Mouse (Mus musculus) CH12.LX (cell line): ENCODE measurements around the gene Stk17b. TPM values are rescaled to one million over a fixed set of nuclear protein-coding genes. Genes with fewer than 3 reads are reported as not detected.
A peak's percentile ranks its signal among the peaks of the same experiment; 100 is the strongest.

Experiments
- DNase-seq: peaks from one replicate; pipeline ENCODE4 v3.0.0-alpha.2; 2013; ENCODE audit errors: extremely low read depth
- H3K27ac ChIP-seq: 2 replicates; pipeline ENCODE4 v1.5.1; 2012; ENCODE audit warnings: low read depth, mild to moderate bottlenecking, control low read depth, moderate library complexity; ENCODE audit not compliant: insufficient read depth
- H3K27me3 ChIP-seq: replicated peaks from 2 replicates; pipeline ENCODE3; 2012; ENCODE audit warnings: inconsistent platforms
- H3K36me3 ChIP-seq, 2 experiments: replicated peaks in 1 of 2; 2 replicates each; pipeline versions ENCODE3 to v1.6.1; 2012; ENCODE audit warnings: inconsistent platforms in 1 of 2, low read length in 1 of 2, mild to moderate bottlenecking in 1 of 2, mixed read lengths in 1 of 2, moderate library complexity in 1 of 2; ENCODE audit not compliant: control insufficient read depth in 1 of 2, insufficient read depth in 1 of 2
- H3K4me1 ChIP-seq, 2 experiments: 2 replicates each; pipeline ENCODE4 v1.6.1; 2012; ENCODE audit warnings: inconsistent platforms in 1 of 2, moderate library complexity in 1 of 2; ENCODE audit not compliant: insufficient read depth in 2 of 2, control insufficient read depth in 1 of 2
- H3K4me2 ChIP-seq: 2 replicates; pipeline ENCODE4 v1.6.1; 2012; ENCODE audit warnings: low read depth, mild to moderate bottlenecking, control low read depth; ENCODE audit not compliant: poor library complexity, insufficient read depth, severe bottlenecking
- H3K4me3 ChIP-seq, 3 experiments: fragments of 150-350 bp in 1 of 3; sonication (generic) in 1 of 3; replicated peaks in 1 of 3; 2 replicates each; pipeline versions ENCODE3 to v1.5.1; 2011 to 2012; ENCODE audit warnings: low read depth in 2 of 3, low read length in 2 of 3, mild to moderate bottlenecking in 2 of 3, moderate library complexity in 2 of 3, control low read depth in 1 of 3, improper control_type of control experiment in 1 of 3, inconsistent platforms in 1 of 3, mixed read lengths in 1 of 3; ENCODE audit not compliant: poor library complexity in 1 of 3
- H3K79me2 ChIP-seq: replicated peaks from 2 replicates; pipeline ENCODE4 v1.6.1; 2012; ENCODE audit warnings: mild to moderate bottlenecking, moderate library complexity; ENCODE audit not compliant: control insufficient read depth, poor library complexity, insufficient read depth, severe bottlenecking; ENCODE audit errors: extremely low read depth
- H3K9ac ChIP-seq: 2 replicates; pipeline ENCODE4 v1.6.1; 2012; ENCODE audit warnings: low read depth, mild to moderate bottlenecking, control low read depth, moderate library complexity; ENCODE audit not compliant: insufficient read depth
- H3K9me3 ChIP-seq: replicated peaks from 2 replicates; pipeline ENCODE3; 2012; ENCODE audit warnings: low read length, inconsistent platforms, mixed read lengths
- BHLHE40 ChIP-seq: IDR thresholded peaks from 2 replicates; pipeline ENCODE4 v1.6.1; 2011; ENCODE audit warnings: mild to moderate bottlenecking, low read depth, low read length, improper control_type of control experiment
- CTCF ChIP-seq, 2 experiments: IDR thresholded peaks in 1 of 2; conservative IDR thresholded peaks in 1 of 2; 2 replicates each; pipeline ENCODE4 v1.5.1; 2011 to 2012; ENCODE audit warnings: low read depth in 2 of 2, low read length in 2 of 2, improper control_type of control experiment in 1 of 2, inconsistent platforms in 1 of 2, mild to moderate bottlenecking in 1 of 2, moderate library complexity in 1 of 2
- E2F4 ChIP-seq: IDR thresholded peaks from 2 replicates; pipeline ENCODE4 v1.6.1; 2011; ENCODE audit warnings: low read depth, low read length, improper control_type of control experiment; ENCODE audit not compliant: insufficient replicate concordance
- GABPA ChIP-seq: IDR thresholded peaks from 2 replicates; pipeline ENCODE4 v1.6.1; 2012; ENCODE audit warnings: low read depth, low read length, improper control_type of control experiment, inconsistent platforms; ENCODE audit not compliant: insufficient replicate concordance
- JUN ChIP-seq: IDR thresholded peaks from 2 replicates; pipeline ENCODE4 v1.6.1; 2011; ENCODE audit warnings: low read depth, mild to moderate bottlenecking, low read length, improper control_type of control experiment, moderate library complexity; ENCODE audit not compliant: insufficient read depth
- JUND ChIP-seq: conservative IDR thresholded peaks from 2 replicates; pipeline ENCODE4 v1.6.1; 2011; ENCODE audit warnings: low read depth, low read length, improper control_type of control experiment
- MAFK ChIP-seq: IDR thresholded peaks from 2 replicates; pipeline ENCODE4 v1.6.1; 2011; ENCODE audit warnings: low read length, improper control_type of control experiment; ENCODE audit not compliant: insufficient replicate concordance
- MXI1 ChIP-seq: IDR thresholded peaks from 2 replicates; pipeline ENCODE4 v1.6.1; 2011; ENCODE audit warnings: mild to moderate bottlenecking, low read depth, low read length, improper control_type of control experiment
- MYC ChIP-seq: IDR thresholded peaks from 2 replicates; pipeline ENCODE4 v1.6.1; 2011; ENCODE audit warnings: low read depth, mild to moderate bottlenecking, improper control_type of control experiment, low read length
- NELFE ChIP-seq: IDR thresholded peaks from 2 replicates; pipeline ENCODE4 v1.6.1; 2011; ENCODE audit warnings: low read depth, low read length, improper control_type of control experiment
- POLR2AphosphoS2 ChIP-seq: IDR thresholded peaks from 2 replicates; pipeline ENCODE4 v1.6.1; 2011; ENCODE audit warnings: low read depth, low read length, improper control_type of control experiment
- SMC3 ChIP-seq: IDR thresholded peaks from 2 replicates; pipeline ENCODE4 v1.6.1; 2011; ENCODE audit warnings: low read depth, low read length, improper control_type of control experiment
- TBP ChIP-seq: conservative IDR thresholded peaks from 2 replicates; pipeline ENCODE4 v1.6.1; 2011; ENCODE audit warnings: low read depth, low read length, improper control_type of control experiment
- UBTF ChIP-seq: IDR thresholded peaks from 2 replicates; pipeline ENCODE4 v1.6.1; 2012; ENCODE audit warnings: low read depth, mild to moderate bottlenecking, inconsistent platforms, low read length, improper control_type of control experiment, moderate library complexity
- USF1 ChIP-seq: IDR thresholded peaks from 2 replicates; pipeline ENCODE4 v1.6.1; 2014; ENCODE audit warnings: low read depth, mild to moderate bottlenecking, inconsistent platforms, low read length, improper control_type of control experiment
- ZC3H11A ChIP-seq: IDR thresholded peaks from 2 replicates; pipeline ENCODE4 v1.6.1; 2012; ENCODE audit warnings: low read depth, mild to moderate bottlenecking, inconsistent platforms, low read length, improper control_type of control experiment
- ZKSCAN1 ChIP-seq: IDR thresholded peaks from 2 replicates; pipeline ENCODE4 v1.6.1; 2012; ENCODE audit warnings: low read depth, inconsistent platforms, low read length, improper control_type of control experiment, borderline replicate concordance
- dilution Hi-C: fragments of 300-500 bp; cut with MboI; formaldehyde crosslinking; loops from 2 replicates; pipeline ENCODE4 v1.14.3; 2020; ENCODE audit warnings: low sequenced_read_pairs; ENCODE audit not compliant: extremely low pct_unique_long_range_greater_than_20kb, extremely low pct_ligation_motif_present
- in situ Hi-C: fragments of 300-500 bp; cut with MboI; formaldehyde crosslinking; loops from 3 replicates; pipeline ENCODE4 v1.14.3; 2019; ENCODE audit warnings: low sequenced_read_pairs, low pct_ligation_motif_present, low pct_unique_long_range_greater_than_20kb, mixed read lengths
- polyA plus RNA-seq: library from polyadenylated mRNA; unstranded; fragments of >175 nt; gene quantifications from 2 replicates; pipeline ENCODE4 v1.2.1, GENCODE M21; 2012; ENCODE audit warnings: low read depth; ENCODE audit not compliant: insufficient read length
- total RNA-seq, 2 experiments: library from RNA; depleted of rRNA; stranded (reverse); fragments of 300-350 nt in 1 of 2; fragments of >200 nt in 1 of 2; gene quantifications; 2 replicates each; pipeline ENCODE4 v1.2.3; 2012 to 2014

Stk17b gene
- total and polyA plus RNA-seq, 3 experiments: 25.2 to 58.6 (median 46.3) TPM

DNA sequence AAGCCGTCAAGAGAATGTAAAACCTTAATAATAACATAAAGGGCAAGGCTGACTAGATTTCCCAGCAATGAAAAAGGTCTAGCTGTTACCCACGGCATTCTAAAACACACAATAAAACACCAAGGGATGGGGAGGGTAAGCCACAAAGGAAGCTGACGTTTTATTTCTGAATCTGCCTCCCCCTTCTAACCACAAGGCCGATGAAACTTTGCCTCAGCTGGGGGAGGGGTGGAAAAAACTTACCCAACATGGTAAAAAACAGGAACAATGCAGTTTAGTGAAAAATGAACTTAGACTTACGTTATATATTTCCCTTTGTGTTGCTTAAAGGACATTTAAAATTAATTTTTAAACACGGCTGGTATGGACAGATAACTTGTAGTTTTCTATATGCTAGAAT lies 11.0 kb downstream of the Stk17b start (continued):
- TF ChIP-seq UBTF (no peak), MYC (peak; percentile 69), SMC3 (no peak), CTCF (conservative IDR thresholded peaks at IDR 0.05 in 1 of 2, IDR thresholded peaks at IDR 0.05 in 1 of 2; ENCODE audit: low read depth in 2 of 2, low read length in 2 of 2) (no peak), E2F4 (no peak), POLR2AphosphoS2 (no peak)

DNA sequence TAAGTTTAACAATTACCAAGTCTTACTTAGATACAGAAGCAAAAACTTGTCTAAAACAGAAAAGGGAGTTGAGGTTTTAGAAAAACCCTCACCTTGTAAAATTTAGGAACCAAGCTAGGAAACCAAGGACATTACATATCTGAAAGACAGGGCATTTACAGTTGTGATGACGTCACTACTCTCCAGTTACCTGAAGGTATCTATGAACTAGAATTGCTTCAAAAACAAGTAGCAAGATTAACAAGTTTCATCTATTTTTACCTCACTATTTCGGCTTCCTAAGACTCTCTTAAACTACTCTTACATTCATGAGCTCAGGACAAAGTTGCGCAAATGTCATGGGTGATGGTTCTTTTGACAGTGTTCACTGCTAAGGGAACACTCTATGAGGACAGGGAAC lies 12.1 kb downstream of the Stk17b start:
- no peaks in the 10 kb centered on the region for H3K27me3 ChIP-seq
- H3K4me2 ChIP-seq: peak overlapping the region; percentile 95; the same call in 1 of the 2 replicates
- H3K79me2 ChIP-seq: peaks cover 47% of the 10 kb centered on the region
- peaks cover 2 to 61% of the 10 kb centered on the region in 2 experiments; a peak in 3 of 4 replicates for H3K4me1 ChIP-seq
- in situ Hi-C loops: no loop called here
- peaks cover 17 to 36% of the 10 kb centered on the region in 2 experiments for H3K36me3 ChIP-seq
- H3K4me3 ChIP-seq: no peak overlapping the region
- H3K9ac ChIP-seq: peak overlapping the region; percentile 40; the same call in 1 of the 2 replicates
- no peak overlapping the region; the same call in 1 of the 2 replicates for H3K27ac ChIP-seq
- dilution Hi-C loops: no loop called here
- TF ChIP-seq UBTF (no peak), JUND (peak; percentile 79; the same call in 1 of the 2 replicates), JUN (peak; percentile 33; the same call in 1 of the 2 replicates)
- H3K9me3 ChIP-seq: no peaks in the 10 kb centered on the region
- no peak for DNase-seq

DNA sequence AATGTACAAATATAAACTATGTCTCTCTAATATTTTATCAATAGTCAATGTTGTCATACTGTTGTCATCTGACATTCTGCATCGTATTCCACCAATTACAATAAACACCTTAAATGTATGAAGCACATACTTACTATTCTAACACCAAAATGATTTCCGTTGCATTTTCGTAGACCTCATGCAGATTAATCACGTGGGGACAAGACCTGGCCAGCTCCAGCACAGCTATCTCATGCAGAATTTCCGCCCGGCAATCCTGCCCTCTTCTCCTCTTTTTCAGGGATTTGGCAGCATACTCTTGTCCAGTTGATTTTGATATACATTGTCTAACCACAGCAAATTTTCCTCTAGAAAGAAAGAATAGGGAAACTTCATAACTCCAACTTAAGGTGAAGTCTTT lies 13.5 kb downstream of the Stk17b start:
- peaks cover 17 to 39% of the 10 kb centered on the region in 2 experiments for H3K36me3 ChIP-seq
- no peak overlapping the region for H3K27ac ChIP-seq
- in situ Hi-C loops (no loop called here), dilution Hi-C loops (no loop called here)
- H3K4me3 ChIP-seq: no peak overlapping the region
- no peaks in the 10 kb centered on the region for H3K9me3 ChIP-seq
- no peak overlapping the region for H3K4me2 ChIP-seq
- H3K9ac ChIP-seq: no peak overlapping the region
- no peak for TF ChIP-seq POLR2AphosphoS2
- no peak for TF ChIP-seq MAFK
- no peak for TF ChIP-seq ZC3H11A
- no peak for TF ChIP-seq USF1
- TF ChIP-seq NELFE: no peak
- no peak for TF ChIP-seq E2F4
- TF ChIP-seq ZKSCAN1: no peak
- no peak for TF ChIP-seq GABPA
- no peak for TF ChIP-seq MXI1
- no peak for TF ChIP-seq JUN
- TF ChIP-seq TBP: no peak
- no peak for TF ChIP-seq BHLHE40
- H3K27me3 ChIP-seq: no peaks in the 10 kb centered on the region
- no peak for DNase-seq
- H3K79me2 ChIP-seq: peaks cover 34% of the 10 kb centered on the region
- peaks cover 2 to 46% of the 10 kb centered on the region in 2 experiments; a peak in 2 of 4 replicates for H3K4me1 ChIP-seq
